Mouse (Mus musculus): ENCODE measurements at regions not wholly inside any gene's neighbourhood (a gene's known extent, or its start where the extent isn't known, plus 50 kb on each side); places are given as distances from the start of the nearest gene placed in this dataset.
"Not testable (repeated sequence)": the region's sequence is repeated elsewhere in the genome, so short reads cannot be mapped to it uniquely, and the experiment has no call there.

- no peak for DNase-seq (ENCODE audit: low read depth, low spot score)
Measured at GRCm38 (mm10) chr8:113916649-113917048, 68.1 kb upstream of the Adamts18 start.

- DNase-seq (ENCODE audit: low read depth, low spot score) = no peak
Measured at GRCm38 (mm10) chr8:113917197-113917596, 68.7 kb upstream of the Adamts18 start.

- no peak for DNase-seq (ENCODE audit: low read depth, low spot score)
Measured at GRCm38 (mm10) chr8:113920306-113920705, 71.8 kb upstream of the Adamts18 start.

GRCm38 (mm10) chr8:113923381-113923780 is 74.8 kb upstream of the Adamts18 start:
- DNase-seq (ENCODE audit: low read depth, low spot score) = no peak

GRCm38 (mm10) chr8:113953721-113954120 is 105.2 kb upstream of the Adamts18 start:
- DNase-seq (ENCODE audit: low read depth, low spot score) = no peak

GRCm38 (mm10) chr8:113956439-113957043 is 108.0 kb upstream of the Adamts18 start:
- no peak for DNase-seq (ENCODE audit: low read depth, low spot score)

GRCm38 (mm10) chr8:113957821-113958220 is 109.3 kb upstream of the Adamts18 start:
- DNase-seq (ENCODE audit: low read depth, low spot score) = no peak

- no peak for DNase-seq (ENCODE audit: low read depth, low spot score)
Measured at GRCm38 (mm10) chr8:113975810-113976209, 127.3 kb upstream of the Adamts18 start.

- DNase-seq (ENCODE audit: low read depth, low spot score) = no peak
Measured at GRCm38 (mm10) chr8:113976626-113977025, 128.1 kb upstream of the Adamts18 start.

GRCm38 (mm10) chr8:113977072-113977471 is 128.5 kb upstream of the Adamts18 start:
- no peak for DNase-seq (ENCODE audit: low read depth, low spot score)

GRCm38 (mm10) chr8:113978946-113979345 is 130.4 kb upstream of the Adamts18 start:
- no peak for DNase-seq (ENCODE audit: low read depth, low spot score)

GRCm38 (mm10) chr8:113979837-113980236 is 131.3 kb upstream of the Adamts18 start:
- no peak for DNase-seq (ENCODE audit: low read depth, low spot score)

GRCm38 (mm10) chr8:113981339-113981738 is 132.8 kb upstream of the Adamts18 start:
- no peak for DNase-seq (ENCODE audit: low read depth, low spot score)

GRCm38 (mm10) chr8:113984845-113985244 is 136.3 kb upstream of the Adamts18 start:
- DNase-seq (ENCODE audit: low read depth, low spot score) = peak; percentile 51

GRCm38 (mm10) chr8:113985471-113985870 is 136.9 kb upstream of the Adamts18 start:
- DNase-seq (ENCODE audit: low read depth, low spot score) = no peak

- DNase-seq (ENCODE audit: low read depth, low spot score) = no peak
Measured at GRCm38 (mm10) chr8:113985948-113986347, 137.4 kb upstream of the Adamts18 start.

GRCm38 (mm10) chr8:113990718-113991117 is 142.2 kb upstream of the Adamts18 start:
- DNase-seq (ENCODE audit: low read depth, low spot score) = no peak

GRCm38 (mm10) chr8:113998881-113999280 is 134.5 kb upstream of the Nudt7 start:
- peak; percentile 58 for DNase-seq (ENCODE audit: low read depth, low spot score)

- DNase-seq (ENCODE audit: low read depth, low spot score) = no peak
Measured at GRCm38 (mm10) chr8:114001674-114002073, 131.7 kb upstream of the Nudt7 start.

- DNase-seq (ENCODE audit: low read depth, low spot score) = no peak
Measured at GRCm38 (mm10) chr8:114004436-114004835, 128.9 kb upstream of the Nudt7 start.

- DNase-seq (ENCODE audit: low read depth, low spot score) = no peak
Measured at GRCm38 (mm10) chr8:114006587-114006986, 126.8 kb upstream of the Nudt7 start.

GRCm38 (mm10) chr8:114007103-114007502 is 126.3 kb upstream of the Nudt7 start:
- no peak for DNase-seq (ENCODE audit: low read depth, low spot score)

GRCm38 (mm10) chr8:114018364-114018763 is 115.0 kb upstream of the Nudt7 start:
- DNase-seq (ENCODE audit: low read depth, low spot score) = peak; percentile 36

GRCm38 (mm10) chr8:114030141-114030540 is 103.2 kb upstream of the Nudt7 start:
- DNase-seq (ENCODE audit: low read depth, low spot score) = not testable (repeated sequence)
